Mouse (Mus musculus) C2C12 (cell line): ENCODE measurements around the gene Cltc.

Source experiments
- CEBPB ChIP-seq: IDR thresholded peaks from one replicate; pipeline ENCODE4 v1.6.1; 2011; ENCODE audit warnings: low read depth, mild to moderate bottlenecking, control low read depth, moderate library complexity
- CTCF ChIP-seq: IDR thresholded peaks from one replicate; pipeline ENCODE4 v1.5.1; 2011; ENCODE audit not compliant: control insufficient read depth, insufficient read depth, insufficient read length
- MYOD1 ChIP-seq: IDR thresholded peaks from one replicate; pipeline ENCODE4 v1.6.1; 2011; ENCODE audit warnings: low read depth; ENCODE audit not compliant: control insufficient read depth, insufficient read length
- MYOG ChIP-seq: IDR thresholded peaks from one replicate; pipeline ENCODE4 v1.6.1; 2011; ENCODE audit not compliant: control insufficient read depth, insufficient read length; ENCODE audit errors: extremely low read depth
- USF1 ChIP-seq: IDR thresholded peaks from one replicate; pipeline ENCODE4 v1.6.1; 2011; ENCODE audit warnings: low read depth, mild to moderate bottlenecking, control low read depth, moderate library complexity

DNA sequence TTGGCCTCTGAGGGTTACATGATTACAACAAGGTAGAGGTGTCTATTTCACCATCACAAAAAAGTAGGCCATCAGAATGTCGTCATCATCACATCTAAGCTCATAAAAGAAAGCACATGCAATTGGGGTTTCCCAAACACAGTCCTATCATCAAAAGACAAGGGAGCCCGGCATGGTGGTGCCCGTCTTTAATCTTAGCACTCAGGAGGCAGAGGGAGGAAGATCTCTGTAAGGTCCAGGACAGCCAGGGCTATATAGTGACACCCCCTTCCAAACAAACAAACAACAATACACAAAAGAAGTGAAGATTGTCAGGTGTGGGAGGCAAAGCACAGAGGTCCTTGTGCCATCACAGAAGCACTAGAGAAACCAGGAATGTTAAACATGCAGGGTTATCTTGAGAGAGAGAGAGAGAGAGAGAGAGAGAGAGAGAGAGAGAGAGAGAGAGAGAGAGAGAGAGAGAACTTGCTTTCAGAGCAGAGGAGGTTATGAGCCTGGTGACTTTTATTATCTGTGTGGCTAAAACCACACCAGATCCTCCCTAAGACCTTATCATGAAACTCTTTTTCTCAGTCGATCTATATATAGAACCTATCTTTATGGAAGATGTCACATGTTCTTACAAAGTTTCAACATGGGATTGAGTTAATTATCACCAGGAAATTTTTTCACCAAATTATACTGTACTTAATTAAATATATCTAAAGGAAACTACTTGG, 100.4 kb downstream of the Cltc start:
- TF ChIP-seq CTCF (no peak), USF1 (no peak), MYOD1 (no peak), MYOG (no peak), CEBPB (no peak)
